Mouse (Mus musculus) cerebellum, adult 9-10 months (tissue): ENCODE results near the gene Tmem131.

Experiments used
- DNase-seq: peaks from one replicate; pipeline ENCODE4 v3.0.0; 2022

Gene Tmem131

DNA sequence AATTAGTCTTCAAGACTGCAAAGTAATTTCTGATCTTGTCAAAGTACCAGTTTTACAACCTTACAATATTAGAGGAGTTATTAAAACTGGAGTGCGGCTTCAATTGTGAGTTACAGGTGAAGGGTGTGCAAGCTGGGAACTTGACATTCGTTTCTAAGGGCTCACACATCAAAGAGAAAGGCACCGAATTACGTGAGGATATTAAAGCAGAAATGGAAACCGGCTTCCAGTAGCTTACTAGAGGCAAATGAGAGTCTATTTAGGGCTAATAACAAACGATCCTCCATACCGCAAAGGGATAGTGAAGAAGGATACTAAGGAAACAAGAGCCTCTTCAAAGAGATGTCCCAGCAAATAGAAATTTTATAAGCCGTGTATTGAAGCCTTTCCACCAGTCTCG lies 5.1 kb downstream of the Tmem131 start:
- no peak for DNase-seq

DNA sequence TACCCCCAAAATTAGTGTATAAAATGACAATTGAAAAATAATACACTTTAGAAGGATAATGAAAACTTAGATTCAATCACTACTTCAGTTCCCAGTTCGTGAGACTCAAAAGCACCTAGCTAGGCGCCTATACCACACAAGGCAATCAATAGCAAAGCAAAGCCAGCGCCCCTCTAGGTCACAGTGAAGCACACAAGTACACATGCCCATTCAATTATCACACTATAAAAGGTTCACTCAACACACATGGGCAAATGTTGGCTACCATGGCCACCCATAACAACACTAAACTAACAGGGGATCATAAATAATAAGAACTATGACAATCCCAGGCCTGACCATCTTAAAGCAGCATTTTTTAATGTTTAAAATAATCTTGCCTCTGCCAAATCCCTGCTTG lies 5.8 kb downstream of the Tmem131 start:
- no peak for DNase-seq

DNA sequence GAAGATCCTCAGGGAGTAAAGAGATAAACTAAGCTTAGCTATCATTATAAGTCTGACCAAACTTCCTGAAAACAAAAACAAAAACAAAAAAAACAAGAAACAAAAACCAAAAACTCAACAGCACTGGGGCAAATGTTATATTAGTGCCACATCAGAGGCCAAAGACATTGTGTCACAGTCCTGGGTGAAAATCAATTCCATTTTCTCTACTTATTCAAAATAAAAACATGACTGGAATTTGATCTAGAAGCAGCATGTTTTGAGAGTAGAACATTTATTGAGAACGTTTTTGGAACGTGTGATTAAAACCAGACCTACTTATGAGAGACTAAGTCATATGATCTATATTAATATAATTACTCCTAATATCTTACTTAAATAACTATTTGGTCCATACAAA lies 6.5 kb downstream of the Tmem131 start:
- no peak for DNase-seq

DNA sequence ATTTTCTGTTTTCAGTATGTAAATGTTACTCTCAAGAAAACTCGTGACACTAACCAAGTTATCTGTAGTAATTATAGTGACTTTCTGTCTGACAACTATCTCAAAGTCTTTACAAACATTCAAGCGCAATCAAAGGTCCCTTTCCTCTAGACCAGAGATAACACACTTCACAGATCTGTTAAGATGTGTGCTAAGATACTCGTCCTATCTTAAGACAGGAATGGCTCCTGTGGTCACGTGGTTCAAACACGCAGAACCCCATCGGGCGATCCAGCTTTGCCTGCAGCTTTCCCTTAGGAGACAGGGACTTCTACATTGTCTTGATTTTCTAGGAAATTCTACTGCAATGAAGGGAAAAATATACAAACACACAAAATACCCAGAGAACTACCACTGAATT lies 6.9 kb downstream of the Tmem131 start:
- no peak for DNase-seq

DNA sequence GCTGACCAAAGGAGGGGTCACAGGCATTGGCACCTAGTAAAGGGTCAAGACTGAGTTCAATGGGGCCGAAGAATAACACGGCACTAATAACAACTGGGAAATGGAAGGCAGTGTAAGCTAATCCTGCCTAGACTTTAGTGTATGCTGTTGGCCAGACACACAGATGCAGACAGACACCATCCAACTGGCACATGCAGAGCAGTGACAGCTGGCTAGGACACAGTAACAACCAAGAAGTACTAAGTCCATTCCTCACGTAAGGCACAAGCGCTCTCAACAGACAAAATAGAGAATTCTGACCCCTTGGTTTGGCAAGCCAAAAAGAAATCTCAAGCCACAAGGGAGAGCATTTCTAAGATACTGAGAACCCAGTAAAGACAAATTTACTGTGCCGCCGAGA lies 8.7 kb downstream of the Tmem131 start:
- no peak for DNase-seq

DNA sequence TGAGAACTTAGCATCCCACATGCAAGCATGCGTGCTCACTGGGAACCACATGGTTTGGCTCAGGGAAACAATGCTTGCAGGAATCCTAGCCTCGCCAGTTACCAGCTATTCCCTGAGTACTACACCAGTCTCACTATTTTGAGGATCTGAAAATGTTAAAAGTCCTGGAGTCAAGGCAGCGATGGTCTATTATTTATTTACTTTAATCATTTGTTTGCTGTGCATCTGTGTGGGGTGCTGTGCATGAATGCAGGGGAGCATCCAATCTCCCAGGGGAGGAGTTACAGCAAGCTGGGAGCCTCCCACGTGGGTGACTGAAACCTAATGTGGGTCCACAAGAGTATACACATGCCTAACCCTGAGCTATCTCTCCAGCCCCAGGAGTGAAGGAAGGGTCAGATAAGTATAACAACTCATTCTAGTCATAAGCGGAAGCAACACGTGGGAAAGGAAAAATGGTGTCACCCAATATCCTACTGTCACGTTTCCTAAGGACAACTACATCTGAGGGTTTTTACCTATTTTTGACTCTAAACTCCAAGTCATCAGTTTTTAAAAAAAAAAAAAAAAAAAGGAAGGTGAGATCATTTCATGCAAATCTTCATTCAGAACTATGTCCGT lies 9.4 kb downstream of the Tmem131 start:
- DNase-seq, result no peak

DNA sequence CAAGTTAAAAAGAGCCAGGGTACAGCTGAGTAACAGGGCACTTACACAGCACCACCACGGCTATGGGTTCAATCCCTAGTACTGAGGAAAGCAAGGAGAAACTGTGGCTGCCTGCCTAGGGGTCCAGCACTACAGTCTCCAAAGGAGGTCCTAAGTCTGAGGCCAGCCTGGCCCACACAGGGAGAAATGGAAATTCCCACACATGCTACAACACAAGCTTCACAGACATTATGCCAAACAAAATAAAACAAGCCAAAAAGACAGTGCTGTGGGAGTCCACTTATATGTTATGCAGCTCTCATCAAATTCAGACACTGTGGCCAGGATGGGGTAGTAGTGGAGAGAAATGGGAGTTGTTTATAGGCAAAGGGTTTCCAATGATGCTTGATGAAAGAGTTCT lies 11.2 kb downstream of the Tmem131 start:
- DNase-seq, result no peak

DNA sequence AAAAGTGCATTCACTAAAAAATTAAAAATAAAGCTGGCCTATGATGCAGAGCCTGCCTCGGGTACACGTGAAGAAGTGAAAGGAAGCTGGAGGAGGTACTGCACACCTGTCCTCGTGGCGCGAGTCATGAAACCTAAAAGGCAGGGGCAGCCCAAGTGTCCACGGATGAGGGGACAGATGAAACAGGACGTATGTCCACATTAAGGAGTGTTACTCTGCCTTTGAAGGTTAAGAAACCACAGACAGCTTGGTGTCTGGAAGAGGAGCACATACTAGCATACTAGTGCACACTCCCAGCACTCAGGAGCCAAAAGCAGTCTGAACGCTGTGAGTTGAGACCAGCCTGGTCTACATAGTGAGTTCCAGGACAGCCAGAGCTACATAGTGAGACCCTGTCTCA lies 12.6 kb downstream of the Tmem131 start:
- DNase-seq, result no peak

DNA sequence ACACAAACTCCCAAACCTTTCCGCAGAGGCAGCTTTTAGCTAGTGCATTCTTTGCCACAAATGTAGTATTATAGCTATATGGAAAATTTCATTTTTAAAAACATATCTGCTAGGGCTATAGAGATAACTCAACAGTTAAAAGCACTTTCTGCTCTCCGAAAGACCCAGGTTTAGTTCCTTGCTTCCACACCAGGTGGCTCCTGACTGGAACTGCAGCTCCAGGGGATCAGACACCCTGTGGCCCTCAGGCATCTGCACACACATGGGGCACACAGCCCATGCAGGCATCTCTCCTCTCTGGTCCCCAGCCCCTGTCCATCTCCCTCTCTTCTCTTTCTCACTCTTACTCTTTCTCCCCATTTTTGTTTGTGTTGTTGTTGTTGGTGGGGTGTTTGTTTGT lies 13.5 kb downstream of the Tmem131 start:
- DNase-seq, result no peak

DNA sequence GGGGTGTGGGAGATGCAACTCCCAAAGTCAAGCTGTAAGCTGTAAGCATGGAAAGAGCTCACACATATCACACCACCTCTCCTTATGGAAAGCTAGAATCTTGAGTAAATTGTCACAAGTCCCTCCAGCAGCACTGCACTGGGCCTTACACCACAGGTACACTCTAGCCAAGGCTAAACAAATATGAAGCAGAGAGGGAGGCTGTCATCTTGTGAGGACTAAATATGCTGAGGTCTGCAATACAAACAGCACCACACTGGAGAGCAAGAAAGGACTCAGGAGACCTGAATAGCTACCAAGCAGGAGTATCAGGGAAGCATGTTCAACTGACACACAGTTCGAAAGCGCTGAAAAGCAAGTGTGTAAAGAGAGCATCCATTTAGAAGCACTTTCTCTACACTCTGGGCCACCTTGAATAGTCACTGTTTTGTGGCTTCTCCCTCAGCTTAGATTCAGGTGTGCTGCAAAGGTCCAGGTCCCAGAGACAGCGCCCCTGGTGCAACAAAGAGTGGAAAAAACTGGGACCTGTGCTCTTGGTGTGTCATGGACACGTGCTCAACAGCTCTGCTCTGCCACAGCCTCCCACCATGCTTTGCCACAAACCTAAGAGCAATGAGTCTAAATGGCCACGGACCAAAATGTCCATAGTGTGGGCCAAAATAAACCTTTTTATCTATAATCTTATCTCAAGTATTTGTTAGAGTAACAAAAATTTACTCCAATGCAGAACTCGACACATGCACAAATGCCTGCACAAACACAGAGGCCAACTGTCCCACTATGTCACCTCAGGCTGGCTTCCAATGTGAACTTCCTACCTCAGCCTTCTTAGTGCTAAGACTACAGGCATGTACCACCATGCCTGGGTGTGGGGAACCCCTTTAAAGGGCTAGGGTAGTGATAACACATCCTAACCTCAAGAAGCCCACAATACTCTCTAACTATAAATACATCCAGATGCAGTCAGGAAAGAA lies 14.8 kb downstream of the Tmem131 start:
- DNase-seq, result no peak

DNA sequence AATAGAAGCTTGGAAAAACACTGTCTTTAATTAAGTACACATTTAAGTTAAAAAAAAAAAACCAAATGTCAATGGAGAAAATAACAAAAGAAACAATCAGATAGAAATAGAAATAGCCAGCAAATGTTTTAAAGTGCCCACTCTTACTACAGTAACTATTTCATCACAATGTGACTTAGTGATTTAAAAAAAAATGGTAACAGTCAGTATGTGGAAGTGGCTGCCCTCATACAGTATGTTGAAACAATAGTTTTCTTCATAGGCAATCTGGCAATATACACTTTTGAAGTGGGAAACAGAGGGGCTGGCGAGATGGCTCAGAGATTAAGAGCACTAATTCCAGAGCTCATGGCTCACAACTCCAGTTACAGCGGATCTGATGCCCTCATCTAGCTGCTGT lies 15.9 kb downstream of the Tmem131 start:
- no peak for DNase-seq

DNA sequence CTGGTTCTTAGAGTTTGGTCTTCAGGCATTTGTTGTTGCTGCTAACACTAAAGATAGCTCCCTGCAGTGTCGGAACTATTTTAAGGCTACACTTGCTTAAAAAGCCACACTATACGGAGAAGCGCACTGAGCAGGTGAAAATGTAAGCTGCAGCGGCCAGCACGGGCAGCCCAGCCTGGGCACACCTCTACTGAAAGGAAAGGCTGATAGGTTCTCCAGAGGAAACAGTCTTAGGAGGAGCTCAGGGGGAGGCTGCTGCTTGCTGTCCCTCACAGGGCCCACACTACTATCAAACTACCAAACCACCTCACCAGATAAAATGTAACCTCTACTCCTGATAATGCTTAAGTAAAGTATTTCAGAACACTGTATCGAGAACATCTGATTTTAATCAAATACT lies 16.7 kb downstream of the Tmem131 start:
- DNase-seq, result no peak

DNA sequence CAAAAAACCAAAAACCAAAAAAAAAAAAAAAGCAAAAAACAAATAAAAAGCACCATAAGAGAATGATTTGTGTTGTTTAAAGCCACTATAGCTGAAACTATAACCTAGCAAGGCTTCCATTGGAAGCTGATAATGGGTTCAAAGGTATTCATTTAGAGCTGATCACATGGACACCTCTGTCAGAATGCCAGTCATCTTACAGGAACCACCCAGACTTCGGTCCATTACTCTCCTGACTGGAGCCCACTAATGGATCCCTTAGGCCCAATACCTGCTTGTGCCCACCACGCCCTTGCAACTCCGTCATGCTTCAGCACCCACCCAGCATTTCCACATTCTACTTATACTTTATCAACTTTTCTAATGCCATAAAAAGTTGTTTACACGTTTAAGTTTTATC lies 17.2 kb downstream of the Tmem131 start:
- DNase-seq, result no peak

DNA sequence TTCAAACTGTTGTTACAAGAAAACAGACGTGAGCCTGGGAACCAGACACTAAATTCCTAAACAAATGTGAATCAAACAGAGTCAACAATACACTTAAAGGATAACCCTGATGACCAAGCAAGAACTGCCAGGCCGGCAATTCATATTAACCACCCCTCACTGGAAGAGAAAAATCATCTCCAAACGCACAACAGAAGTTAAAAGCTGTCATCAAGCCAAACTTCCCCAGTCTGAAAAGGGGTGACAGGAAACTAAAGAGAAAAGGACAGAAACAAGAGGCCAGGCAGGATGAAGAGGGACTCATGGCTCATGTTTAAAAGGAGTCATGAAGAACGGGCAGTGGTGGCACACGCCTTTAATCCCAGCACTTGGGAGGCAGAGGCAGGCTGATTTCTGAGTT lies 17.7 kb downstream of the Tmem131 start:
- DNase-seq, result no peak

DNA sequence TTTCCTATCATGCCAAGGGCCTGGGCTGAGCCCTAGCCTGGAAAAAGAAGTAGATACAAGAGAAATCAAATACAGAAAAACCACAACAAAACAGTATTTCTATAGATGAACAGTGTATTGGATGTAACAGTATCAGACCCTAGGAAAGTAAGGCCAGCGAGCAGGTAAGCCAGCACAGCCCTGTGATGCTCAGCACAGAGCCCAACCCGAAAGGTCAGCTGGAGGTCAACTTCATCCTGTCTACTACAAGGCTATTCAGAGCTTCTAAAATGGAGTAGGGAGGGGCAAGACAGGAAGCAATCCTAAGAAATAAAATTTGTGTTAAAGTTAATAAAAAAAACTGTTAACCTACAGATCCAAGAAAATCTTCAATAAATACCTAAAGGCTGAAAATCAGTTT lies 18.6 kb downstream of the Tmem131 start:
- no peak for DNase-seq

DNA sequence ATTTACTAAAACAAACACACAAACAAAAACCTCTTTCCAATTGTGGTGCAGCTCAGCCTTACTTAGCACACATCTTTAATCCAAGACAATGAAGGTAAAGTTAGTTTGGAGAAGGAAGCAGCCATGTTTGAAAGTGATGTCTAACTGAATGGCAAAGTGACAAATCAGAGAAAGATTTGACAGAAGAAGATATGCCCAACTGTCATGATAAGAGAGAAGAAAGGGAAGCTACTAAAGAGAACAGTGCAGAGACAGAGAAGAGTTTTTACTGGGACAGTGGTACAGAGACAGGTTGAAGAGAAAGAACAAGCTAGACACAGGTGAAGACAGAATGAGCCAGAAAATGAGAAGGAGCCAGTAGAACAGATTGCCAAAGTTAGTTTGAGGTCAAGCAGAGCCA lies 19.6 kb downstream of the Tmem131 start:
- DNase-seq, result no peak

DNA sequence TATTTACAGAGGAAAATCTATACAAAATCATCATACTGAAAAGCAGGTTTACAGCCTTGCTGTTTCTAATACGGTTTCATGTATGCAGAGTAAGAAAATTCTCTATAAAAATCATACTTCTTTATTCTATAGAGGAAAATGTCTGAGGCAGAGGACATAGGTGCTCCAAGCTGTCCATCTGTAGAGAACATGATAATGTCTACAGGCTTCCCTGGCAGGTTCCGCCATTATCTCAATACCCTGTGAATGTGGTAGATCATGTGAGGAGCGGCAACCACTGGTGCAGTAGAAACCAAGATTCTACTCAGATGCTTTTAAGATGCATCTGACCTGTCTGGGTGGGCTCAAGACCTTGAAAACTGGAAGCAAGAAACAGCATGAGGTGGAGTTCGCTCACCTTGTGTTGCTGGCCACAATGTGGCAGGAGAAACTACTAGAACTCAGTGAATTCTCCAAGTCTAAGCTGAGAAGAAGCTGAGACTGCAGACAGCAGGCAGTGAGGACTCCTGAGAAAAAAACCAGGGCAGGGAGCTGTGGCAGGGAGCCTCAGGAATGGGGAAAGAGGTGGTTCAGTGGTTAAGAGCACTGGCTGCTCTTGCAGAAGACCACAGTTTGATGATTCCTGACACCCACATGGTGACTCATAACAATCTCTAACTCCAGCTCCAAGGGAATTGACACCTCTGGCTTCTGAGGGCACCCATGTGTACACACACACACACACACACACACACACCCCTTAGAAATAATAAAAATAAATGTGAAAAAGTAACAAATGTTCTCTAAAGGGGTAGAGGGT lies 20.6 kb downstream of the Tmem131 start:
- no peak for DNase-seq

DNA sequence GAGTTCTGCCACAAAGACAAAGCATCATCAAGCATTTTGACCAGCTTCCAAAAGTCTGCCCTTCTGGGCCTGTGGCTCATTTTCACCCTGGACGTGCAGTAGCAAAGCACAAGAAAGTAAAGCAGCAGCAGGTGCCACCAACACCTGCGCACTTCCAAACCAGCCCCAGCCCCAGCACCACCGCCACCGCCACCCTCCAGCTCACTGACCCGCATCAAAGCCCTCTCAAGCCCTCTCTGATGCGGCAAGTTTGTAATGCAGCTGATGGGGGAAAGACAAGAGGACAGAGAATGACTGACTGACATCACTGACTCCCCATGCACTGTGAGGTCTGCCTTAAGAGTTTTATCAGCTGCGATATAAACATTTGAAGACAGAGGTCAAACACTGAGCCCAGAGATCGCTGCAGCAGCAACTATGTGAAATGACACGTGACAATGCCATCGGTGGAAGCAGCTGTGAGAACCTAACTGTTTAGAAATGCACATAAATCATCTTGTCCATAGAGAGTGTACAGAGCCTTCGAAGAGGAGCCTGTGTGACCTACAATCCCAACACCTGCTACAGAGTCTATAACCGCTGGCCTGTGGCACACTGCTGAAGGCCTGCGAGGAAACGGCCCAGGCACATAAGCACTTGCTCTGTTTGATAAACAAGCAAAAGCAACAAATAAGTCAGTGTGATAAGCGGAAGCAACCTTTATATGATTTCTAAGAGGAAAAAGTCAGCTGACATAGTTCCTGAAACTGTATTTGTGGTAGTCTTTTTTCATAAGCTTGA lies 21.7 kb downstream of the Tmem131 start:
- no peak for DNase-seq

DNA sequence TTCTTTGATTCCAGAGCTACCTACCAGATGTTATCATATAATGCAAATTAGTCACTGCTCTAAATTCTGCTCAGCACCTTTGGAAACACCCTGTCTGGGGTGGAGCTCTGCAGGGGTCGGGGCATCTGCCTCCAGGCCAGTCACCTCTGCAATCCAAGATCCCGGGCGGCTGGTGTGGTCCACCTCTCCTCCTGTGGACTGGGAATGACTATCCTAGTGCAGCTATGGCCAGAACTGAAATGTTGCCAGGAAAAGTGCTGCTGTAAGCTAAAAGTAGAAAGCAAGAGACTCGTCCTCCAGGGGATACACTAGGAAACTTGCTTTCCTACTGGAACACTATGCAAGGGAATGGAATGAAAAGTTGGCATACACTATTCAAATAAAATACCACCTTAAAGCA lies 22.7 kb downstream of the Tmem131 start:
- DNase-seq, result no peak

DNA sequence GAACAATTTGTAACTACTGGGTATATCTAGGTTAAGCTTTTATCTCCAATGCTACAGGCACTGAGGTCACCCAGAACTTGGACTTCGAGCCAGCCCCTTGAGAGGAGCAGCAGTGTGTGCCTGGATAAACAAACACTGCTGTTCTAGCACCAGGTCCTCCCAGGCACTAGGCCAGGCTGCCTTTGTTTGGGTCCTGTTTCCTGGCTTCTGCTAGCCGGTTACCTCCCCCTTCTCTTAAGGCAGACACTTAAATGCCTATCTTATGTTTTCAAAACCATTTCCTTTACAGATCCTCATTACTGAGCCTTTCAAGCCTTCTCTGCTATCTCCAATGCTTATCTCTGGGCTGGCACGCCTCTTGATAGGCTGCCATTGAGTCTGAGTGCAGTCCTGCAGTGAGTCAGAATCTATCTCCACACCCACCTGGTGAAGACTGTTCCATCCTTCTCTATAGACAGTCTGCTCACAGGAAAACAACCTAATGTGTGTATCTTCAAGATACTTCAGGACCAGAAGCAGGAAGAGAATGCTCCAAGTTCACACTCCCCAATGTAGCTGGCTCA lies 23.2 kb downstream of the Tmem131 start:
- peak; percentile 57 for DNase-seq

DNA sequence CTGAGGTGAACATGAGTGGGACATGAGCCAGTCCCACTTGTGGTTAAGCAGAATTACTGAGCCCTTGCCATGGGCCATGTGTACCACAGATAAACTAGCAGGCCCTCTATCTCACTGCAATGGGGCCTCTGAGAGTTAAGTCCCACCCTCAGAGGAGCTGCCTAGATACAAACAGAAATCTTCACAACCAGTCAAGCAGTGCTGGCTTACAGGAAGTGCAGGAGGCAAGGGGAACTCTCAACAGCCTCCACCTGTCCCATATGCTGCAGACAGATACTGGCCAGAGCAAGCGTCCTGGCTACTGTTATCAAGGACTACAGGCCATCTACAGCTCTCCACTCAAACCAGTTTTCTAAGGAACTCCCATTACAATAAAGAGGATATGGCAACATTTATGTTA lies 23.7 kb downstream of the Tmem131 start:
- DNase-seq, result no peak

DNA sequence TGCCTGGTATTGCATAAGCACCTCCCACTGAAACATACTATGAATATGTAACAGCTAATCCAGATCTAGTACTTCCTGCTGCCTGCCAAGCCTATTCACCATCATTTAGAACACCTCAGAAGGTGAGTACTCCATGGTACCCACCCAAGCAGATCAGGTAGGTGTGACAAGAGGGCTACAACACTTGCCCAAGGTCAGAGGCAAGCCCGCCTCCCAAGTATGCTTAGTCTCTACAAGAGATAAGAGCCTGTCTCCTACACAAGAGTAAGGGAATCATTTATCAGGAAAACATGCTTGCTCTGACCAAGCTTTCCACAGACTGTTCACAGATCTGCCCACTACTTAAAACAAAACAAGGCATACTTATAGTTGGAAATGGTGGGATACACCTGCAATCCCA lies 26.0 kb downstream of the Tmem131 start:
- DNase-seq, result no peak

DNA sequence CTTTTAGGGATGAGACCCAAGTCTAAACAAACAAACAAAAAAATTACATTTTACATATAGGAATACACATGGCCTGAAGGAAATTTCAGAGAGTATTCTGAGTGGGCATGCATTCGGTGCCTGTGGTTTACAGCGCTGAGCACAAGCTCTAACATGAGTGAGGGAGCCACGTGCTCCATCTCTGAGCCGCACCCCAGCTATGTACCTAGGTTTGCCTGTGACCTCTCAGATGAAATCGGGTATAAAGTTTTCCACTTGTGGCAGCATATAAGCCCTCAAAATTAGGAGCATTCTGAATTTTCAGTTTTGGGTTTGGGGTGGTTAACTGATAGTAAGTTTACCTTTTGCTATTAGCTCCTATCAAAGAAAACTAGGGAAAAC lies 28.3 kb downstream of the Tmem131 start:
- no peak for DNase-seq
